Mouse (Mus musculus): ENCODE measurements at regions not wholly inside any gene's neighbourhood (a gene's known extent, or its start where the extent isn't known, plus 50 kb on each side); places are given as distances from the start of the nearest gene placed in this dataset.

GRCm38 (mm10) chr2:139380285-139380684 is 113.4 kb upstream of the Sptlc3 start:
- TF ChIP-seq POLR2A (IDR thresholded peaks at IDR 0.05; ENCODE audit: control insufficient read depth, low read depth, low read length) (no peak), CTCF (IDR thresholded peaks at IDR 0.05; ENCODE audit: control insufficient read depth, insufficient read depth, insufficient replicate concordance, low read depth, low read length) (no peak)
